Mouse (Mus musculus) neural tube, embryonic 13.5 days (tissue): ENCODE results near the gene Hivep3. TPM values are rescaled to one million over a fixed set of nuclear protein-coding genes. Genes with fewer than 3 reads are reported as not detected.
A peak's percentile ranks its signal among the peaks of the same experiment; 100 is the strongest.

ENCODE experiments used
- ATAC-seq: fragments of 200-750 bp; cut with Nextera tagmentation; 2 replicates; pipeline ENCODE4 v1.8.0; 2017; ENCODE audit warnings: low read depth, mild to moderate bottlenecking, moderate TSS enrichment, moderate library complexity
- H3K27ac ChIP-seq: fragments of 300-500 bp; sonication (generic); replicated peaks from 2 replicates; pipeline ENCODE4 v1.5.1; 2015; ENCODE audit warnings: moderate library complexity, mild to moderate bottlenecking, inconsistent platforms
- H3K27me3 ChIP-seq: fragments of 300-500 bp; sonication (generic); 2 replicates; pipeline ENCODE4 v1.6.1; 2015; ENCODE audit warnings: mild to moderate bottlenecking, inconsistent platforms
- H3K36me3 ChIP-seq: fragments of 300-500 bp; sonication (generic); 2 replicates; pipeline ENCODE4 v1.6.1; 2015; ENCODE audit warnings: mild to moderate bottlenecking, inconsistent platforms
- H3K4me1 ChIP-seq: fragments of 300-500 bp; sonication (generic); replicated peaks from 2 replicates; pipeline ENCODE4 v1.6.1; 2015; ENCODE audit warnings: inconsistent platforms
- H3K4me2 ChIP-seq: fragments of 300-500 bp; sonication (generic); 2 replicates; pipeline ENCODE4 v1.6.1; 2015; ENCODE audit warnings: inconsistent platforms, mild to moderate bottlenecking, moderate library complexity
- H3K4me3 ChIP-seq: fragments of 300-500 bp; sonication (generic); 2 replicates; pipeline ENCODE4 v1.5.1; 2015; ENCODE audit warnings: mild to moderate bottlenecking, inconsistent platforms
- H3K9ac ChIP-seq: fragments of 300-500 bp; sonication (generic); 2 replicates; pipeline ENCODE4 v1.6.1; 2015; ENCODE audit warnings: moderate library complexity, mild to moderate bottlenecking, inconsistent platforms
- H3K9me3 ChIP-seq: fragments of 300-500 bp; sonication (generic); 2 replicates; pipeline ENCODE4 v1.6.1; 2016; ENCODE audit warnings: inconsistent platforms
- WGBS: fragments of 180-500 bp; shearing (Covaris S2); methylation state at CpG from one replicate; pipeline ENCODE4 v1.1.7; 2015; 5-methylcytosine and 5-hydroxymethylcytosine counted together
- polyA plus RNA-seq: library from polyadenylated mRNA; unstranded; fragments of >200 nt; fragmentation: Nextera tagmentation; extraction: Ambion mirVana; gene quantifications from 2 replicates; pipeline ENCODE4 v1.2.1, GENCODE M21; 2015

Gene Hivep3
- polyA plus RNA-seq, 1 experiment from 2014 or later: 20.6 TPM

DNA sequence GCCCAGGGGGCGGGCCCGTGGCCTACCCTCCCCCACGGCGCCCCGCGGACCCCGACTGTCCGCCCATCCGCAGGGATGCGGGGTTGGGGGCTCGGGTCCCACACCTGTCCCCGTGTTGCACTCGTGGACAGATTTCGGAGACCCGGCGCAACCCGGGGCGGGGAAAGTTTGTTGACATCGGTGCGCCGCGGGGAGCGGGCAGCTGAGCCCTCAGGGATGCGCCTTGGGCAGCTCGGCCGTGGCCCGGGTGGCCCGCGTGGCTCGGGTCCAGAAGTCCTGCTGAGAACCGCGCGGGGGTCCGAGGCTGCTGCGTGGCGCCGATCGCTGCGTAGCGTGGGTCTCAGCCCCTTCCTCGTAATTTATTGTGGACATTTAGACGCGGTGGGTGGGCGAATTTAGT lies 358 bp downstream of the Hivep3 start:
- Histone ChIP-seq H3K4me2 (peak overlapping the region; percentile 96), H3K4me1 (peaks cover 16% of the 10 kb centered on the region), H3K36me3 (no peaks in the 10 kb centered on the region), H3K27ac (peak overlapping the region; percentile 62), H3K27me3 (peaks cover 37% of the 10 kb centered on the region), H3K4me3 (peak overlapping the region; percentile 83), H3K9me3 (no peaks in the 10 kb centered on the region), H3K9ac (peak overlapping the region; percentile 84)
- WGBS: under 1% methylated on average over 44 of the region's 44 CpGs
- peak; percentile 60 for ATAC-seq

DNA sequence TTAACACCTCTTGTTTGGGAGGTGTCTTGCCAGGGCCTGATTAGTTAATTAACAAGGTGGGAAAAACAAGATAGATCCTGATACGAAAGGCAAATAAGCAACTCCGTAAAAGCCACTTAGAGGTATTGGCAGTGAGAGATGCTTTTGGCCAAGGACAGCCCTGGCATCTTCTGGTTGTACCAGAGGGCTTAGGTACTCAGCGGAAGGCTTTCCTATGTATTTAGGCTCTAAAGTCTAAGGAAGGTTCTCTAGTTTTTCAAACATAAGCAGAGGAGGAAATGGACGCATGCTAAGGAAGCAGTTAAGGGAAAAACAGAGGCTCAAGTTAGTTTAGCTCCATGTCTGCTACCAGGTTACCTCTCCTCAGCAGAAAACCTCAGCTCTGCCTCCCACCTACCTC lies 768 bp downstream of the Hivep3 start:
- no peak for ATAC-seq
- H3K9me3 ChIP-seq: no peaks in the 10 kb centered on the region
- 21% methylated on average over 4 of the region's 4 CpGs for WGBS
- peak overlapping the region; percentile 84 for H3K9ac ChIP-seq
- H3K4me1 ChIP-seq: peaks cover 16% of the 10 kb centered on the region
- peaks cover 37% of the 10 kb centered on the region for H3K27me3 ChIP-seq
- 0 out of 2 replicates have a peak overlapping the region, but pooled peaks have one; percentile 0 for H3K27ac ChIP-seq
- H3K36me3 ChIP-seq: no peaks in the 10 kb centered on the region
- peak overlapping the region; percentile 83 for H3K4me3 ChIP-seq
- H3K4me2 ChIP-seq: peak overlapping the region; percentile 96

DNA sequence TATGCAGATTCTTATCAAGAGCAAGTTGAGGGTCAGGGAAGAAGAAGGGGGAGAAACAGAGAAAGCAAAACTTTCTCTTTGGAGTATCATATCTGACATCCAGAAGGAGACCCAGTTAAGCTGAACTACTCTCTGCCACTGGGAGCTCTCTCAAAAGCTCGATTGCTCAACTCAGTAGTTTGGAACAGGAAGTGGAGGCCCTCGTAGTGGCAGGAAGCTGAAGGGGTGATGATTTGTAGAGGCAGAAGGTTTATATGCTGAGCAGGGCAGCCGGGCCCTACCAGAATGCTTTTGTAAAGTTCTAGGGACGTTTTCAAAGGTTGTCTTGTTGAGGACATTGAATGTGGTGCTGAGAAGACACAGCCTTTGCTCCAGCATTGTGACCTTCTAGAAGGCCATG lies 5.1 kb downstream of the Hivep3 start:
- Histone ChIP-seq H3K4me3 (no peak overlapping the region), H3K27ac (no peak overlapping the region), H3K9ac (no peak overlapping the region), H3K9me3 (no peaks in the 10 kb centered on the region), H3K4me1 (peaks cover 11% of the 10 kb centered on the region), H3K36me3 (no peaks in the 10 kb centered on the region), H3K4me2 (no peak overlapping the region), H3K27me3 (peaks cover 32% of the 10 kb centered on the region)
- 56% methylated on average over 4 of the region's 4 CpGs for WGBS
- ATAC-seq: no peak

DNA sequence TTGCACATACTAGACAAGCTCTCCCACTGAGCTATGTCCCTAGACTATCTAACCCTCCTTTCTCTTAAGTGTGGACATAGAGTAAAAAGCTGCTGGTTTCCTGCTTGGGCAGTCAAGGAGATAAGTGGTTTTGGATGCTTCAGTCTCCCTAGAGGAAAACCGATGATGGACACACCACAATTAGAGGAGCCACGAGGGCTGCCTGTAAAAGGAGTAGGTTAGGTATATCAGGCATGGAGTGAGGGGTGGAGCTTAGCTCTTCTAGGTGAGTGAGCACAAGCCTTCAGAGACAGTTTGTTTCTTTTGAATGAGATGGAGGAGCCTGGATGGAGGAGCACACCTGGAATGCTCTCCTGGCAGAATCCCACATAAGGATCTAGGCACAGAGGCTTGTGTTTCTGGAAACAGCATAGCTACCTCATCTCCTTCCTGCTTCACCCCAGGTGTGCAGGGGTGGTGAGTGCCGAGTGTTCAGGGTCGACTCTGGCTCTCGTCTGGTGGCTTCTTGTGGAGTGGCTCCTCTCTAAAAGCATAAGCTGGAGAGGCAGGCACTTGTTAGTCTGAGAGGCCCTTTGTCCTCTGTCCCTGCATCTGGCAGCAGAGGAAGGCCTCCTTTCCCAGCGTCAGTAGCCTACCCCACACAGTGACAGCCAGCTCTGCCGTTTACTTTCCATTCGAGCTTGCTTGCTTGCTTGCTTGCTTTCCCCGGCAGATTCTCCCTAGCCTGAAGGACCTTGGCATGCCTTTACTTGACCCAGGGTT lies 5.9 kb downstream of the Hivep3 start:
- H3K4me3 ChIP-seq: no peak overlapping the region
- 57% methylated on average over 9 of the region's 9 CpGs for WGBS
- H3K4me1 ChIP-seq: peaks cover 4% of the 10 kb centered on the region
- no peak for ATAC-seq
- no peaks in the 10 kb centered on the region for H3K9me3 ChIP-seq
- no peak overlapping the region for H3K4me2 ChIP-seq
- peaks cover 26% of the 10 kb centered on the region for H3K27me3 ChIP-seq
- no peaks in the 10 kb centered on the region for H3K36me3 ChIP-seq
- no peak overlapping the region for H3K9ac ChIP-seq
- H3K27ac ChIP-seq: no peak overlapping the region

DNA sequence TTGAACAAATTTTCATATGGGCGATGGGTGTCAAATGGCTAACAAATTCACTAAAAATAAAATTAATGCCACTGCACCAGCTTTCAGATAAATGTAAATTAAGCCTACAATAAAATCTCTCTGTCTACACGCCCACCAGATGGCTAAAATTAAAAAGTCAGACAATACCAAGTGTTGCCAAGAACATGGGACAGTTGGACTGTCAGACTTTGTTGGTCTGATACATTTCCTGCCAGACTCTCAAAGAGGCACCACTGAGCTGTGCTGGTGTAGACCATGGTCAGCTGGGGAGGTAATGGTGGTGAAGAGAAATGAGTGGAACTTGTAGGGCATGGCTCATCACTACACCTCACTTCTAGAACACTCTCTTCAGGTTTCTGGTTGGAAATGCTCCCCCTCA lies 14.8 kb downstream of the Hivep3 start:
- no peak overlapping the region for H3K4me2 ChIP-seq
- no peak overlapping the region for H3K4me3 ChIP-seq
- no peaks in the 10 kb centered on the region for H3K4me1 ChIP-seq
- H3K27ac ChIP-seq: no peak overlapping the region
- no peaks in the 10 kb centered on the region for H3K27me3 ChIP-seq
- H3K9ac ChIP-seq: no peak overlapping the region
- no peaks in the 10 kb centered on the region for H3K36me3 ChIP-seq
- no peaks in the 10 kb centered on the region for H3K9me3 ChIP-seq
- 87% methylated on average over 2 of the region's 2 CpGs for WGBS
- ATAC-seq: no peak

DNA sequence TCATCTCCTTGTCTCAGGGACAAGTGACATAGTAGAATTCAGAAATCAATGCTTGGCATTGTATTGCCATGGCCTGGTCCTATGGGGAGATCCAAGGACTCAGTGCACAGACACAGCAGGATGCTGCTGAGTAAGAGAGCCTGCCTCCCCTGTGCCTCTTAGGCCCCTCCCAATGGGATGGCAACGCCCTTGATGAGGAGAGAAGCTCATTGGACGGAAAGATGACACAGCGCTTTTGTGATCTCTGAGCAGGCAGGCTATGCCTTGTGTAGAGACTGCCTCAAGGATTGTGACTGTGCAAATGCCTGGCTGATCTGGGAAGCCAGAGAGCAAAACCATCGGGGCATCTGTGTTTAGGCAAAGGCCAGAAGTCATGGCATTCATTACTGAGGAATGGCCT lies 16.6 kb downstream of the Hivep3 start:
- Histone ChIP-seq H3K36me3 (no peaks in the 10 kb centered on the region), H3K4me1 (no peaks in the 10 kb centered on the region), H3K4me2 (no peak overlapping the region), H3K9me3 (0 out of 2 replicates have a peak, but pooled peaks cover 1% of the 10 kb centered on the region), H3K9ac (no peak overlapping the region), H3K27ac (no peak overlapping the region), H3K27me3 (no peaks in the 10 kb centered on the region), H3K4me3 (no peak overlapping the region)
- WGBS: 39% methylated on average over 4 of the region's 4 CpGs
- ATAC-seq: no peak

DNA sequence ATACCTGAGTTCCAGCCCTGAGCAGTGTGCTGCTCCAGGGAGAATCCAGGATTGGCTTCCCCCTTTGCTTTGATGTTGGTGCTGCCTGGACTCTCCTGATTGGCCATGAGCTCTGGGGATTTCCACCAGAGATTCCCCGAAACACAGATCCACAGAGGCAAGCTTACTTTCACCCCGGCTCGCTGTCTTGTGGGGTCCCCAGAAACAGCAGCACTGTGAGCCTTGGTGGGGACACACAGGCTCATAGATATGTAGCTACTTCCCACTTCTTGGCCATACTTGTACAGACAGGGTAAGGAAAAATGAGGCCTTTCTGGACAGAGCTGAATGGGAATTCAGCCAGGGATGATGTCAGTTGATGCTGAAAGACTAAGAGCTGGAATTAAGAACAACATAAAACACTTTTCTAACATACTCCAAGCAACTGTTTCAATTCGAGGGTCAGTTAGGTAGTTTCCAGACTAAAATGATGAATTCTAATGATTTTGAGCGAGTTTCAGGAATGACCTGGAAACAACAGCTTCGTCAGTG lies 17.2 kb downstream of the Hivep3 start:
- H3K27me3 ChIP-seq: no peaks in the 10 kb centered on the region
- 90% methylated on average over 6 of the region's 6 CpGs for WGBS

DNA sequence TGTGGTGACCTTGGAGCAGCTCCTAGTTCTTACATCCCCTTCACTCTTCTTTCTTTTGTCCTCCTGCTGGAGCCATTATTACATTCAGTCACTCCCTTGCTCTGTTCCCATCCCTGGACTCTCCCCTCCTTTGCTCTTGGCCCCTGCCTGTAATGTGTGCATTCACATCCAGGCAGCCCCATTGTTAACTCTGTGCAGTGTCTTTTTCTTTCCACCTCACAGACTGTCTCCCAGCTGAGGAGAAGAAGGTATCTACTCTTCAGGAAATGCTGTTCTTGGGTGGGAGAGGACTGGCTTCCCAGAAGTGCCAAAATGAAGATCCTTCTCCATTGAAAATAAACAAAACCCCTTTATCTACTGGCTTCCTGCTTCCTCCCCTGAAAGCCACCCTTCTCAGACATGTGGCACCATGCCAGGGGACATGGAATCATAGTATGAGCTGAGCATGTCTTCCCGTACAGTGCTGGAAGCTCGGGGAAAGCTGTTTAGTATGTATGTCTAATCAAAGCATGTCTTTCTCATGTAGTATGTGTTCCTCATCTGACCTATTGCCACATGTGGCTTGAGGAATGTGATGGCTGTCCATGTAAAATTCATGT lies 17.9 kb downstream of the Hivep3 start:
- ATAC-seq: no peak
- H3K27ac ChIP-seq: no peak overlapping the region
- H3K4me1 ChIP-seq: no peaks in the 10 kb centered on the region
- no peaks in the 10 kb centered on the region for H3K27me3 ChIP-seq
- 69% methylated on average over 2 of the region's 2 CpGs for WGBS
- no peaks in the 10 kb centered on the region for H3K36me3 ChIP-seq
- no peak overlapping the region for H3K9ac ChIP-seq
- H3K4me2 ChIP-seq: no peak overlapping the region
- H3K4me3 ChIP-seq: no peak overlapping the region
- 0 out of 2 replicates have a peak, but pooled peaks cover 3% of the 10 kb centered on the region for H3K9me3 ChIP-seq

More for the DNA sequence above, 17.2 kb downstream of the Hivep3 start:
- Histone ChIP-seq H3K27ac (no peak overlapping the region), H3K9ac (no peak overlapping the region), H3K4me2 (no peak overlapping the region), H3K9me3 (0 out of 2 replicates have a peak, but pooled peaks cover 3% of the 10 kb centered on the region), H3K4me1 (no peaks in the 10 kb centered on the region), H3K4me3 (no peak overlapping the region), H3K36me3 (no peaks in the 10 kb centered on the region)
- ATAC-seq: no peak

DNA sequence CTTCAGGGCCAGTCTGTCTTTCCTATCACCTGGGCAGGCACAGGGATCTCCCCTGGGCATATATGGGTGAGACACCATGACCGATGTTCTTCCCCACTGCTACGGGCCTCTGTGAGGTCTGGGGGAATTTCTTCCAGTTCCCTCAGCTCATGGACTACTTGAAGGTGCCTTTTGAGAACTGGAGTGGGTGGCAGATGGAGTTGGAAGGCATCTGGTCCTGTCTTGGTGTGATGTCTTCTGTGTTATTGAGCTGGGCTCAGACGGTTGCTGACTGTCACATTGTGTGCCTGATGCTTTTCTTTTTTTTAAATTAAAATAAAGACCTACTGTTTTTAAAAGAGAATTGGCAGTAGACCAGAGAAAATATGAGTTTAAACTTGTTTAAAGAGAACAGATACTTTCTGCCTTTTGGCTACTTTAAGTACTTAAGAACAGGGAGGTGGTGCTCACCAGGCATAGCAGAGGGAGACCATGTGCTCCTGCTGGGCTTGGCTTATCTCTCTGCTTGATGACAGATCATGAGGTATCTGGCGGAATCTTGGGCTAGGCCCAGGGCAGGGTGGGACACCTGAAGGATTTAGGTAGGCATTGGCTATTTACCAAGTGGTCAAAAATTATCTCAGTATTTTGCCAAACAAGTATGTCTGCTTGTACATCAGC lies 26.1 kb downstream of the Hivep3 start:
- no peak overlapping the region for H3K4me3 ChIP-seq
- H3K4me2 ChIP-seq: no peak overlapping the region
- H3K27me3 ChIP-seq: no peaks in the 10 kb centered on the region
- ATAC-seq: no peak
- H3K9me3 ChIP-seq: 0 out of 2 replicates have a peak, but pooled peaks cover 3% of the 10 kb centered on the region
- H3K36me3 ChIP-seq: no peaks in the 10 kb centered on the region
- H3K27ac ChIP-seq: no peak overlapping the region
- WGBS: 85% methylated on average over 4 of the region's 4 CpGs
- no peak overlapping the region for H3K9ac ChIP-seq
- H3K4me1 ChIP-seq: no peaks in the 10 kb centered on the region

DNA sequence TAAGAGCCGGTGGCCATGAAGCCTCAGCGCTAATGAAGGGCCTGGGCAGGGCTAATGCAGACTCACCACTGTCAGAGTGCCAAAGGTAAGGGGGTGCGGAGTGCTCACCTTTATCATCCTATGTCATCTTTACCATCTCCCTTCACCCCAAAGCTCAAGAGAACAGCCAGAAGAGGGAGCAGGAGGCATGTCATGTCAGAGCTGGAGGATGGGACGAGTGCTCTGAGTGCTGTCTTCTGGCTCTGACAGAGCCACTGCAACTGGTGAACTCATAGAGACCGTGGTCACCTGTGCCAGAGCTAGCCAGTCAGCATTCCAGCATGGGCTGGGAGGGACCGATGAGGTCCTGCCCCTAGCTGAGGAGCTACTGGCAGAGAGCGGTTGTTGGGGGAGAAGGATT lies 27.2 kb downstream of the Hivep3 start:
- H3K36me3 ChIP-seq: no peaks in the 10 kb centered on the region
- H3K9me3 ChIP-seq: no peaks in the 10 kb centered on the region
- H3K9ac ChIP-seq: no peak overlapping the region
- ATAC-seq: no peak
- no peaks in the 10 kb centered on the region for H3K27me3 ChIP-seq
- H3K4me3 ChIP-seq: no peak overlapping the region
- no peaks in the 10 kb centered on the region for H3K4me1 ChIP-seq
- H3K4me2 ChIP-seq: no peak overlapping the region
- H3K27ac ChIP-seq: no peak overlapping the region
- WGBS: 85% methylated on average over 7 of the region's 7 CpGs

DNA sequence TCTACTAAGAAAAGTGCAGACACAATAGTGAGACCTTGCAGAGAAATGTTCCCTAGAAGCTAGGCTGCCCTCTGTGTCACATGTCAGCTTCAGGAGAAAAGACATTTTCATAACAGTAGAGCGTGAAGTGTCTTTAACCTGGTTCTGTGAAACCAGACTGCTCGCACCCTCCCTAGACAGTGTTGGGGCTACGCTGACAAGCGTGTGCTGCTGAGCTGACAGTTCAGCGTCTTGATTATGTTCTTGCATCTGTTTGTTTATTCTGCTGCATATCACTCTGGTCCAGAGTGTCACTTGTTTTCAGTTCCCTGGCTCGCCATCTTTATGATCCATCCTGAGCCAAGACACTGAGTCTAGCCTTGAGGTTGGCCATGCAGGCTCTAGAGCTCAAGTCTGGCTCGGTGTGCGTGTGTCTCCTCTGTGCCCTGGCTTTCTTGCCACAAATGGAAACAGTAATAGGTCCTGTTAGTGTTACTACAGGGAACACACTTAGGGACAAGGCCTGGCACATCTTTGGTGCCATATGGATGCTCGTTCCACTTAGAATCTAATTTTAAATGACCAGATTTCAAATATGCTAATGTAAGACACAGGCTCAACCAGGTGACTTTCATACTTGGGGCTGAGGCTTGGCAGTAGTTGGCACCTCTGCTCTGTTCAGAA lies 28.0 kb downstream of the Hivep3 start:
- no peak overlapping the region for H3K9ac ChIP-seq

DNA sequence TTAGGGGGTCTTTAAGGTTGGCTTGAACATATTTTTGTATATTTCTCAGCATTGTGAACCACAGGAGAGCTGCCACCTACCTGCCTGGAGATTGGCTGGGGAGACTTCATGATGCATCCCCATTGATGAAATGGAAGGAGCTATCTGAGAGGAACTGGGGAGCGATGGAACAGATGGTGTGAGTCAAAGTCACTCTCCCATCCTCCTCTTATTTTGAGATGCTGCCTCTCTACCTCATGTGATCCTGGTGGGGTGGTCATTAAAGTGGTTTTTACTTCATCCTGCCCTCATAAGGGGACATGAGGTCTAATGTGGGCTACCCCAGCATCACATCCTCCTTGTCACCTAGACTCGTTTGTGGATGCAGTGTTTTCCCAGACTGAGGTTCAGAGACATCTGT lies 28.6 kb downstream of the Hivep3 start:
- H3K27ac ChIP-seq: no peak overlapping the region
- H3K4me1 ChIP-seq: no peaks in the 10 kb centered on the region
- 85% methylated on average over 2 of the region's 2 CpGs for WGBS
- no peaks in the 10 kb centered on the region for H3K9me3 ChIP-seq
- H3K9ac ChIP-seq: no peak overlapping the region
- no peak for ATAC-seq
- H3K4me3 ChIP-seq: no peak overlapping the region
- no peaks in the 10 kb centered on the region for H3K27me3 ChIP-seq
- H3K4me2 ChIP-seq: no peak overlapping the region
- no peaks in the 10 kb centered on the region for H3K36me3 ChIP-seq

More for the DNA sequence above, 28.0 kb downstream of the Hivep3 start:
- WGBS: 88% methylated on average over 9 of the region's 9 CpGs
- Histone ChIP-seq H3K27ac (no peak overlapping the region), H3K4me3 (no peak overlapping the region), H3K9me3 (no peaks in the 10 kb centered on the region), H3K36me3 (no peaks in the 10 kb centered on the region), H3K4me1 (no peaks in the 10 kb centered on the region), H3K27me3 (no peaks in the 10 kb centered on the region), H3K4me2 (no peak overlapping the region)
- no peak for ATAC-seq
